Mouse (Mus musculus) kidney, embryonic 14.5 days (tissue): ENCODE measurements at regions not wholly inside any gene's neighbourhood (a gene's known extent, or its start where the extent isn't known, plus 50 kb on each side); places are given as distances from the start of the nearest gene placed in this dataset.

Experiments used
- ATAC-seq: fragments of 200-750 bp; cut with Nextera tagmentation; 2 replicates; pipeline ENCODE4 v1.8.0; 2017; ENCODE audit warnings: moderate number of reproducible peaks, mild to moderate bottlenecking, moderate TSS enrichment, moderate library complexity; ENCODE audit not compliant: low FRiP score, low TSS enrichment
- H3K27ac ChIP-seq: fragments of 300-500 bp; sonication (generic); 2 replicates; pipeline ENCODE4 v1.5.1; 2014; ENCODE audit warnings: low read depth, mild to moderate bottlenecking, low read length, moderate library complexity, mixed read lengths
- H3K27me3 ChIP-seq: fragments of 300-500 bp; sonication (generic); 2 replicates; pipeline ENCODE4 v1.6.1; 2014; ENCODE audit warnings: mild to moderate bottlenecking, low read length; ENCODE audit not compliant: control insufficient read depth, insufficient read depth
- H3K36me3 ChIP-seq: fragments of 300-500 bp; sonication (generic); 2 replicates; pipeline ENCODE4 v1.6.1; 2014; ENCODE audit warnings: low read length, mixed read lengths; ENCODE audit not compliant: control insufficient read depth, insufficient read depth
- H3K4me1 ChIP-seq: fragments of 300-500 bp; sonication (generic); 2 replicates; pipeline ENCODE4 v1.6.1; 2014; ENCODE audit warnings: low read length, mixed read lengths; ENCODE audit not compliant: control insufficient read depth, insufficient read depth
- H3K4me2 ChIP-seq: fragments of 300-500 bp; sonication (generic); replicated peaks from 2 replicates; pipeline ENCODE4 v1.6.1; 2014; ENCODE audit warnings: low read depth, mild to moderate bottlenecking, low read length
- H3K4me3 ChIP-seq: fragments of 300-500 bp; sonication (generic); 2 replicates; pipeline ENCODE4 v1.5.1; 2014; ENCODE audit warnings: mild to moderate bottlenecking, low read length
- H3K9ac ChIP-seq: fragments of 300-500 bp; sonication (generic); 2 replicates; pipeline ENCODE4 v1.6.1; 2014; ENCODE audit warnings: low read depth, mild to moderate bottlenecking, low read length, moderate library complexity
- H3K9me3 ChIP-seq: fragments of 300-500 bp; sonication (generic); 2 replicates; pipeline ENCODE4 v1.6.1; 2016; ENCODE audit warnings: low read length; ENCODE audit not compliant: control insufficient read depth
- whole genome bisulfite sequencing: fragments of 180-500 bp; shearing (Covaris S2); extraction: QIAGEN DNeasy Blood & Tissue Kit; methylation state at CpG from one replicate; pipeline ENCODE4 v1.1.7; 2014; 5-methylcytosine and 5-hydroxymethylcytosine counted together

DNA sequence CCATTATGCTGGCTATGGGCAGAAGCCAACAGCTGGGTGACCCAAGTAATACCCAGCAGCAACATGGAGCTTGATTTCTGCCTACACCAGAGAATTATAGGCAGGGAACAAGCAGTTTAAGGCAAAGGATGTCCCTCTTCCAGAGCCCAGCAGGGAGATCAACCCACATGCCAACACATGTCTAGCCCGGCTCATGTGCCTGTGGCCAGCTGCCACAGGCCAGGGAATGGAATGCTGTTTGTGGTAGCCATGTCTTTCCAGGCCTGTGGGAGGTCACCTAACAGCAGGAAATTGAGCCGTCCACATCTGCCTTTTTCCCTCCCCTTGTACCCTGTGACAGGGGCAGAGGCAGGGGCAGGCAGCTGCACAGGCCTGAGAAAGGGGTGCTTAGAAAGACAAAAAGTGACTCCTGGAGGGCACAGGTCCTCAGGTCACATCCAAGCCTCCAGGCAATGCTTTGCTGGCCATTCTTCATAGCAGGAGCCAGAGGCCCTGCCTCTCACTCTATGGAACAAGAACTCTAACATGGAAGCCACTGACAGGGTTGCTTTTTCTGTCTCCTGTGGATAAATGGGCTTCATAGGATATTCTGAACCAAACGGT is 163.8 kb downstream of the 3110018I06Rik start:
- H3K27ac ChIP-seq, result no peak overlapping the region
- 33% methylated on average over 3 of the region's 3 CpGs for WGBS
- H3K36me3 ChIP-seq, result no peaks in the 10 kb centered on the region
- H3K9ac ChIP-seq, result no peak overlapping the region
- H3K9me3 ChIP-seq, result no peaks in the 10 kb centered on the region
- H3K27me3 ChIP-seq, result no peaks in the 10 kb centered on the region
- H3K4me2 ChIP-seq, result no peak overlapping the region
- peaks cover 6% of the 10 kb centered on the region; the same call in 1 of the 2 replicates for H3K4me1 ChIP-seq
- H3K4me3 ChIP-seq, result no peak overlapping the region
- 0 out of 2 replicates have a peak, but pooled peaks have one; percentile 20 for ATAC-seq

DNA sequence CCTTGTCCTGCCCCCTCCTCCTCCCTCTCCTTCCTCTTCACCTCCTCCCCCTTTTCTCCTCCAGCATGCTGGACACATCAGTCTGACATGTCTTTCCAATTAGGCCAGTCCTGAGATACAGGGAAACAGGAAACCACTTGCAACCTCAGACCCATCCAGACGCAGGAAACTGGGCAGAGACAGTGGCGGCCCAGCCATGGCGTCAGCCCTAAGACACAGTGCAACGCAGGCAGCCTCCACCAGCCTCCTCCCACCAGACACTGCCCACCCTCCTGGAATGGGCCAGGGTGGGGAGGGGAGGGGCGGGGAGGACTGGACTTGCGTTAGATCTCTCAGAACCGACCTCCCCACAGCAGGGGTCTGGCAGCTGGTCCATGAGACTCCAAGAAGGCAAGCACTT is 164.7 kb downstream of the 3110018I06Rik start:
- Histone ChIP-seq H3K36me3 (no peaks in the 10 kb centered on the region), H3K4me2 (no peak overlapping the region), H3K27me3 (no peaks in the 10 kb centered on the region), H3K9ac (no peak overlapping the region), H3K9me3 (no peaks in the 10 kb centered on the region), H3K27ac (no peak overlapping the region), H3K4me3 (no peak overlapping the region), H3K4me1 (peaks cover 6% of the 10 kb centered on the region; the same call in 1 of the 2 replicates)
- ATAC-seq, result peak; percentile 66
- WGBS, result 15% methylated on average over 7 of the region's 7 CpGs

DNA sequence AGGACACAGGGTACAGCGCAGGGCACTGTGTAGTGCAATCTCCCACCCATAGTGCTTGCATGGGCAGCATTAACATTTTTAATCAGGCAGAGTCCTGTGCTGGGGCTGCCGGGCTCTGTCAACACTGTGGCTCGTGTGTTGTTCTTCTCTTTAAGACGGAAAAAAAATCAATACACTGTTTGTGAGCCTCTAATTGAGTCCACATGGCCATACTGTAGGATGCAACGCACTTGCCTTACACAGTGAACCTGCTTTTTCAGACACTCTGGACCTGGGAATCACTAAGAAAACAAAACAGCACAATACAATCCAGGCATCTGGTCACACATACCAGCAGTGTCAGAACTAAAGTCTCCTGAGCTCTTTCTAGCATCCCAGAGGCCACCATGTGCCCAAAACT is 168.4 kb downstream of the 3110018I06Rik start:
- Histone ChIP-seq H3K9ac (no peak overlapping the region), H3K27me3 (no peaks in the 10 kb centered on the region), H3K9me3 (no peaks in the 10 kb centered on the region), H3K4me3 (no peak overlapping the region), H3K4me1 (peaks cover 6% of the 10 kb centered on the region; the same call in 1 of the 2 replicates), H3K36me3 (no peaks in the 10 kb centered on the region), H3K27ac (no peak overlapping the region), H3K4me2 (no peak overlapping the region)
- 66% methylated on average over 5 of the region's 5 CpGs for WGBS
- ATAC-seq, result no peak

DNA sequence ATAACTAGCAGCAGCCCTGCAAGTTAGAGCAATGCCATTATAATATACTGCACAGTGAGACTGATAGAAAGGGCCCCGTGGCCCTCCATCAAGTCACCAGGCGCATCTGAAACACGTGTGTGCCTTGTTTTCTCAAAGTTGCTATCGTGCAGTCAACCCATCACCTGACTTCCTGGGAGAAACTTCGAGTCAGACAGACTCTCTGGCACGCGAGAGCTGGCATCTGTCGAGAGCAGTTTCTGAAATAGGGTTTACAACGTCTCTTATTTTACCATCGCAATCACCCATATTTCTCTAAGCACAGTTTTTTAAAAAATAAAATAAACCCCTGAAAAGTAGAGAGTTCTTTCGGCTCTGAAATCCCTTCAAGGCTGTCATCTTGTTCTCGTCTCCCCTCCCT is 169.8 kb downstream of the 3110018I06Rik start:
- no peak for ATAC-seq
- H3K4me3 ChIP-seq, result no peak overlapping the region
- H3K4me1 ChIP-seq, result peaks cover under 1% of the 10 kb centered on the region; the same call in 1 of the 2 replicates
- H3K9me3 ChIP-seq, result no peaks in the 10 kb centered on the region
- H3K36me3 ChIP-seq, result no peaks in the 10 kb centered on the region
- 85% methylated on average over 12 of the region's 12 CpGs for WGBS
- H3K4me2 ChIP-seq, result no peak overlapping the region
- no peaks in the 10 kb centered on the region for H3K27me3 ChIP-seq
- no peak overlapping the region for H3K9ac ChIP-seq
- no peak overlapping the region for H3K27ac ChIP-seq

- WGBS, result 87% methylated on average over 9 of the region's 9 CpGs
These were observed 170.4 kb downstream of the 3110018I06Rik start for GRCm38 (mm10) chr12:107658821-107659220.

DNA sequence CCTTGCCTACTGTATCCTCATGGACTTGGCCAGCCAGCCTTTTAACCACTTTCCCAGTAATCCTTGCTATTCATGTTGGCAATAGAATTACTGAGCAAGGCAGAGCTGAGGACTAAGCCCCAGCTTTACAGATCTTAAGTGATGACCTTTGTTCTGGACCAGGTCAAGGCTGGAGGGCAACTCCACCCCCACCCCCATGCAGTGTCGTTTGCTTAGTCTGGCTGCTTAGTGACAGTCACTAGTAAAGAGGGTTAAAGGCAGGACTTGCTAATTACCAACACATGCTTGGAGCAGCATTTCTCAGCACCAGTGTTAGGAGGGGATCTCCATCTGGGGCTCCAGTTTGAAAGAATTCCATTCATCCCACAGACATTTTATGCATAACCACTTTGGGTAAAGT is 174.2 kb downstream of the 3110018I06Rik start:
- Histone ChIP-seq H3K27me3 (no peaks in the 10 kb centered on the region), H3K36me3 (no peaks in the 10 kb centered on the region), H3K9me3 (no peaks in the 10 kb centered on the region), H3K27ac (no peak overlapping the region), H3K4me2 (no peak overlapping the region), H3K9ac (no peak overlapping the region), H3K4me1 (no peaks in the 10 kb centered on the region), H3K4me3 (no peak overlapping the region)
- ATAC-seq, result no peak
- WGBS, result 4% methylated on average over 1 of the region's 1 CpGs

More at GRCm38 (mm10) chr12:107658821-107659220, 170.4 kb downstream of the 3110018I06Rik start:
- Histone ChIP-seq H3K27me3 (no peaks in the 10 kb centered on the region), H3K36me3 (no peaks in the 10 kb centered on the region), H3K9me3 (no peaks in the 10 kb centered on the region), H3K27ac (no peak overlapping the region), H3K9ac (no peak overlapping the region), H3K4me3 (no peak overlapping the region), H3K4me2 (no peak overlapping the region), H3K4me1 (no peaks in the 10 kb centered on the region)
- ATAC-seq, result no peak

DNA sequence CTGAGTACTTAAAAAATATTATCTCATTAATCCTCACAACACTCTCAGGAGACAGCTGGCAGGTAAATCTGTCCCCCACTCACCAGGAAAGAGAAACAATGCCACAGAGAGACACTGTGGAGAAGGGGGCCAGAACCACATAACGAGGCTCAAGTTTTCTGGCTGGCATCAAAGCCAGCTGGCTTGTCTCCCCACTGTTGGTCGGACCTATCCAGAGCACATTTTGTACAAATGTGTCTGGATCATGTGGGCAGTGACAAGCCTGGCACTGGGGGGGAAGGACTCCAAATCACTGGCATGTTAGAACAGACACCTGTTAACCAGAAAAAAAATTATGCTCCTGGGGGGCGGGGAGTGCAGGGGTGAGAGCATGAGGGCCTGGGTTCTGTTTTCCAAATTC is 179.4 kb downstream of the 3110018I06Rik start:
- WGBS, result 80% methylated on average over 3 of the region's 3 CpGs
- ATAC-seq, result no peak
- no peaks in the 10 kb centered on the region for H3K4me1 ChIP-seq

GRCm38 (mm10) chr12:107669046-107669445 is 180.6 kb downstream of the 3110018I06Rik start:
- H3K4me2 ChIP-seq, result no peak overlapping the region
- no peak for ATAC-seq

More for the DNA sequence above, 179.4 kb downstream of the 3110018I06Rik start:
- Histone ChIP-seq H3K36me3 (no peaks in the 10 kb centered on the region), H3K9me3 (no peaks in the 10 kb centered on the region), H3K9ac (no peak overlapping the region), H3K4me3 (no peak overlapping the region), H3K27me3 (no peaks in the 10 kb centered on the region), H3K27ac (no peak overlapping the region), H3K4me2 (no peak overlapping the region)

GRCm38 (mm10) chr12:107669450-107669849 is 181.0 kb downstream of the 3110018I06Rik start:
- H3K4me1 ChIP-seq, result no peaks in the 10 kb centered on the region
- H3K27me3 ChIP-seq, result no peaks in the 10 kb centered on the region
- no peaks in the 10 kb centered on the region for H3K9me3 ChIP-seq
- 65% methylated on average over 6 of the region's 6 CpGs for WGBS
- H3K4me2 ChIP-seq, result no peak overlapping the region
- no peak overlapping the region for H3K9ac ChIP-seq
- H3K27ac ChIP-seq, result no peak overlapping the region
- H3K36me3 ChIP-seq, result no peaks in the 10 kb centered on the region
- ATAC-seq, result no peak
- H3K4me3 ChIP-seq, result no peak overlapping the region

More at GRCm38 (mm10) chr12:107669046-107669445, 180.6 kb downstream of the 3110018I06Rik start:
- Histone ChIP-seq H3K27me3 (no peaks in the 10 kb centered on the region), H3K9me3 (no peaks in the 10 kb centered on the region), H3K4me1 (no peaks in the 10 kb centered on the region), H3K4me3 (no peak overlapping the region), H3K27ac (no peak overlapping the region), H3K9ac (no peak overlapping the region), H3K36me3 (no peaks in the 10 kb centered on the region)
- WGBS, result 68% methylated on average over 5 of the region's 5 CpGs
